Mouse (Mus musculus) heart, postnatal 10 days (tissue): ENCODE data around the gene Rcn2. TPM values are rescaled to one million over a fixed set of nuclear protein-coding genes. Genes with fewer than 3 reads are reported as not detected.
"Not testable (repeated sequence)": the region's sequence is repeated elsewhere in the genome, so short reads cannot be mapped to it uniquely, and the experiment has no call there.

Source experiments
- DNase-seq, 2 experiments: peaks; one replicate each; pipeline ENCODE4 v3.0.0; 2021
- intact Hi-C: fragments of 180-260 bp; cut with DNase I; formaldehyde crosslinking; loops from one replicate; pipeline ENCODE4 v1.15.1; 2025
- total RNA-seq, 2 experiments: library from RNA; stranded (reverse); gene quantifications; 2 replicates each; pipeline ENCODE4 v1.2.3; 2021

Gene Rcn2
- 10 to 100 TPM; 33.4 to 37.1 TPM for total RNA-seq

GRCm38 (mm10) chr9:56041372-56042180 is at the start of gene Rcn2:
Gene Rcn2, plus strand, starts transcription at chr9:56041845.
- intact Hi-C loops = loop anchor here (1.0 kb wide), 1 partner anchor 22 kb away; no protein-coding TSS in a partner anchor
- DNase-seq = peak; percentile 97

GRCm38 (mm10) chr9:56004679-56005078 is 37.0 kb upstream of the Rcn2 start:
- DNase-seq, intact Hi-C loops: not testable (repeated sequence)

- intact Hi-C loops = no loop called here
Measured at GRCm38 (mm10) chr9:56010450-56010849, 31.2 kb upstream of the Rcn2 start, which contains the start of gene 4930563M21Rik. Gene 4930563M21Rik, minus strand, starts transcription at chr9:56010550.

GRCm38 (mm10) chr9:56024772-56025171 is 16.9 kb upstream of the Rcn2 start:
- intact Hi-C loops = loop anchor here (2.0 kb wide), 1 partner anchor 94 kb away; no protein-coding TSS in a partner anchor
- DNase-seq = peak; percentile 7 to 15

More at GRCm38 (mm10) chr9:56010450-56010849, 31.2 kb upstream of the Rcn2 start, which contains the start of gene 4930563M21Rik:
- no peak for DNase-seq

- no peak for DNase-seq
- intact Hi-C loops = no loop called here
Measured at GRCm38 (mm10) chr9:56027292-56027691, 14.4 kb upstream of the Rcn2 start.

GRCm38 (mm10) chr9:56032219-56032618 is 9.4 kb upstream of the Rcn2 start:
- DNase-seq = no peak
- intact Hi-C loops = no loop called here

GRCm38 (mm10) chr9:56042181-56042621 is 556 bp downstream of the Rcn2 start:
- intact Hi-C loops = loop anchor here (1.0 kb wide), 1 partner anchor 21 kb away; no protein-coding TSS in a partner anchor
- DNase-seq = no peak

- DNase-seq = no peak
- intact Hi-C loops = no loop called here
Measured at GRCm38 (mm10) chr9:56053796-56054195, 12.2 kb downstream of the Rcn2 start.

- intact Hi-C loops = no loop called here
- no peak for DNase-seq
Measured at GRCm38 (mm10) chr9:56056147-56056546, 14.5 kb downstream of the Rcn2 start.

- intact Hi-C loops = no loop called here
Measured at GRCm38 (mm10) chr9:56062336-56062735, 20.7 kb downstream of the Rcn2 start.

GRCm38 (mm10) chr9:56065011-56065410 is 23.4 kb downstream of the Rcn2 start:
- peak in 1 of 2 experiments; percentile 34 for DNase-seq
- intact Hi-C loops = no loop called here

More at GRCm38 (mm10) chr9:56062336-56062735, 20.7 kb downstream of the Rcn2 start:
- no peak for DNase-seq

- intact Hi-C loops = no loop called here
- no peak for DNase-seq
Measured at GRCm38 (mm10) chr9:56067964-56068363, 26.3 kb downstream of the Rcn2 start.

GRCm38 (mm10) chr9:56068630-56069029 is 27.0 kb downstream of the Rcn2 start:
- intact Hi-C loops = no loop called here
- DNase-seq = no peak

GRCm38 (mm10) chr9:56072861-56073260 is 31.2 kb downstream of the Rcn2 start:
- intact Hi-C loops = no loop called here
- DNase-seq = no peak

- intact Hi-C loops = loop anchor here (2.0 kb wide), 1 partner anchor 44 kb away; no protein-coding TSS in a partner anchor
- peak in 1 of 2 experiments; percentile 28 for DNase-seq
Measured at GRCm38 (mm10) chr9:56074863-56075262, 33.2 kb downstream of the Rcn2 start.

GRCm38 (mm10) chr9:56075264-56075663 is 33.6 kb downstream of the Rcn2 start:
- peak; percentile 84 to 87 for DNase-seq
- intact Hi-C loops = loop anchor here (2.0 kb wide), 1 partner anchor 44 kb away; no protein-coding TSS in a partner anchor

- intact Hi-C loops = loop anchor here (2.0 kb wide), 1 partner anchor 43 kb away; no protein-coding TSS in a partner anchor
- DNase-seq = peak; percentile 57 to 62
Measured at GRCm38 (mm10) chr9:56075901-56076620, 34.4 kb downstream of the Rcn2 start.

GRCm38 (mm10) chr9:56079587-56079986 is 37.9 kb downstream of the Rcn2 start:
- intact Hi-C loops = no loop called here
- DNase-seq = no peak

GRCm38 (mm10) chr9:56086524-56086923 is 44.9 kb downstream of the Rcn2 start:
- DNase-seq = no peak
- intact Hi-C loops = no loop called here

- intact Hi-C loops = no loop called here
- DNase-seq = peak; percentile 89 to 91
Measured at GRCm38 (mm10) chr9:56089778-56090520, 48.3 kb downstream of the Rcn2 start, which contains the start of gene Pstpip1. Gene Pstpip1, plus strand, starts transcription at chr9:56089962.
